Mouse (Mus musculus): ENCODE measurements around the gene Prmt1.

- TF ChIP-seq CTCF (IDR thresholded peaks at IDR 0.05; ENCODE audit: low read depth) (no peak), EP300 (IDR thresholded peaks at IDR 0.05; ENCODE audit: low read depth) (no peak)
Observed at GRCm38 (mm10) chr7:44942904-44943303, 43.5 kb downstream of the Prmt1 start, which contains the start of gene Tsks.

All from liver, embryonic 14.5 days (tissue).